Mouse (Mus musculus): ENCODE measurements around the gene Olfr1106. TPM values are rescaled to one million over a fixed set of nuclear protein-coding genes. Genes with fewer than 3 reads are reported as not detected.

The Olfr1106 gene
- polyA plus RNA-seq (2015; fragmentation: Nextera tagmentation; extraction: Ambion mirVana): not detected in 2 replicates

- H3K4me3 ChIP-seq: no peak within 1 kb of the TSS
- no peaks in the 10 kb centered on the region for H3K36me3 ChIP-seq
- H3K9ac ChIP-seq: no peak within 1 kb of the TSS
- no peaks in the 10 kb centered on the region for H3K4me1 ChIP-seq (replicated peaks)
- ATAC-seq (ENCODE audit: low read depth): no peak
- H3K27ac ChIP-seq (replicated peaks): no peak within 1 kb of the TSS
- WGBS: 81% methylated on average over 1 of the region's 1 CpGs
- no peak within 1 kb of the TSS for H3K4me2 ChIP-seq
- no peaks in the 10 kb centered on the region for H3K27me3 ChIP-seq
- H3K9me3 ChIP-seq: no peaks in the 10 kb centered on the region
Measured at GRCm38 (mm10) chr2:87052173-87052572, at the start of gene Olfr1106. Olfr1106 (minus strand) TSS chr2:87052273.

- WGBS: 71% methylated on average over 1 of the region's 1 CpGs
- H3K36me3 ChIP-seq: no peaks in the 10 kb centered on the region
- H3K4me2 ChIP-seq: no peak within 1 kb of the TSS
- no peaks in the 10 kb centered on the region for H3K9me3 ChIP-seq
- H3K4me3 ChIP-seq: no peak within 1 kb of the TSS
- H3K27me3 ChIP-seq: no peaks in the 10 kb centered on the region
- ATAC-seq (ENCODE audit: low read depth): no peak
- no peaks in the 10 kb centered on the region for H3K4me1 ChIP-seq (replicated peaks)
- H3K9ac ChIP-seq: no peak within 1 kb of the TSS
- H3K27ac ChIP-seq (replicated peaks): no peak within 1 kb of the TSS
Measured at GRCm38 (mm10) chr2:87095908-87096307, 43.8 kb upstream of the Olfr1106 start, which contains the start of gene Olfr1109. Olfr1109 (minus strand) TSS chr2:87096008.

DNA sequence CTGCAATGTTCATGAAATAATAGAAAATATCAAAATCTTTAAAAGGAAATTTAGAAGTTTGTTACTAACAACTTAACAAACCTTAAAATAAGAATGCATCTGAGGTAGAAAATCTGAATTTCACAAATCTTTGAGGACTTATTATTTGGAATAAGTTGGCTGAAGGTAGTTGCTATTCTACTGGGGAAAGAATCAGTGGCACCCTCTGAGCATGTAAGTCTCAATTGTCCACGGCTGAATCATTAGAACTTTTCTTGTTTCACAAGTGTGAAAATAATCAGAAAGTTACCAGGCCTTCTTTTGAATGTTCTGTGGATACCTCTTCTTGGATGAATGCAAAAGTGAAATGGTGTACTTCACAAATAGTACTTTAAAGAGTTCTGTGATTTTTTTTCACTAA lies 23.6 kb upstream of the Olfr1106 start, which contains the start of gene Olfr1107:
Gene Olfr1107, minus strand, starts transcription at position 101 of the 400 bp plus-strand sequence.
- Histone ChIP-seq H3K9me3 (no peaks in the 10 kb centered on the region), H3K4me2 (no peak within 1 kb of the TSS), H3K27ac (replicated peaks) (no peak within 1 kb of the TSS), H3K9ac (no peak within 1 kb of the TSS), H3K36me3 (no peaks in the 10 kb centered on the region), H3K27me3 (no peaks in the 10 kb centered on the region), H3K4me3 (no peak within 1 kb of the TSS), H3K4me1 (replicated peaks) (no peaks in the 10 kb centered on the region)
- WGBS: 87% methylated on average over 1 of the region's 1 CpGs
- no peak for ATAC-seq (ENCODE audit: low read depth)

GRCm38 (mm10) chr2:87036431-87036830 lies 15.6 kb downstream of the Olfr1106 start, which contains the start of gene Olfr1105:
Olfr1105 (minus strand) TSS chr2:87036531.
- no peak within 1 kb of the TSS for H3K4me3 ChIP-seq
- ATAC-seq (ENCODE audit: low read depth): no peak
- no peaks in the 10 kb centered on the region for H3K27me3 ChIP-seq
- H3K4me1 ChIP-seq (replicated peaks): no peaks in the 10 kb centered on the region
- H3K9ac ChIP-seq: no peak within 1 kb of the TSS
- H3K27ac ChIP-seq (replicated peaks): no peak within 1 kb of the TSS
- H3K9me3 ChIP-seq: no peaks in the 10 kb centered on the region
- H3K4me2 ChIP-seq: no peak within 1 kb of the TSS
- no peaks in the 10 kb centered on the region for H3K36me3 ChIP-seq

DNA sequence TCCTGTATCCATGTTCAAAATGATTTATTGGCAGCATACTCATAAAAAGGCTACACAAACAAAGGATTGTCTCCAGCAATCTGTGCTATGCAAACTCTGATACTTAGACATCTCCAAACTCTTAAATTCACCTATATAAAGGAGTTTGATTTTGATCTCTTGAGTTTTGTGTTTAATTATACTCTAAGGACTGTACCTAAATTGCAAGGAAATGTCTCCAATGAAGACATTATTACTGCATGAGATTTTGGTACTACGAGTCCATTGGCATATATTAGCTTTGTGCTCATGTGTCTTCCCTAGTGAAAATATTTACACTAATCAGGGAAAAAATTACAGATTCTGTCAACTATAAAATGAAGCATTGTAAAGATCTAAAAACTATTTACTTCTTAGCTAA lies 25.1 kb downstream of the Olfr1106 start, which contains the start of gene Olfr1104:
Gene Olfr1104, minus strand, starts transcription at position 101 of the 400 bp plus-strand sequence.
- Histone ChIP-seq H3K36me3 (no peaks in the 10 kb centered on the region), H3K9me3 (no peaks in the 10 kb centered on the region), H3K4me3 (no peak within 1 kb of the TSS), H3K27ac (replicated peaks) (no peak within 1 kb of the TSS), H3K27me3 (no peaks in the 10 kb centered on the region), H3K4me2 (no peak within 1 kb of the TSS), H3K4me1 (replicated peaks) (no peaks in the 10 kb centered on the region), H3K9ac (no peak within 1 kb of the TSS)
- WGBS: 89% methylated on average over 1 of the region's 1 CpGs
- ATAC-seq (ENCODE audit: low read depth): no peak

DNA sequence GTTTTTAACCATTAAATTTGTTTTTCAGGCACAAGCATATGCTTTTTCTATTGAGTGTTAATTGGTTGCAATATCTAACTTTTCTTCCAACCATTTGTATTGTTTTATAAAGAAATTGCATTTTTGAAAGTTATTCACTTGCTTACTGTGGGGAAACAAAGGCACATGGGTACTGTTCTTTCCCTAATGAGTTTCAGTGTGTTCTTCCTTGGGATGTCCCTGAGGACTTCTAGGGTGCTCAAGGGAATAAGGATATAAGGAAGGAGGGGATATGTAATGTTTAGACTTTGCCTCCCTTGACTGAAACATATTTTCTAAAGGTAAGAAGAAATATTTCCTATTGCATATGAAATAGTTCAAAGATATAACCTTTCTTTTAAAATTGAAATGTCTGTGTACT lies 54.0 kb downstream of the Olfr1106 start, which contains the start of gene Olfr1102:
Gene Olfr1102, plus strand, starts transcription at position 301 of the 400 bp plus-strand sequence.
- ATAC-seq (ENCODE audit: low read depth): no peak
- Histone ChIP-seq H3K4me2 (no peak within 1 kb of the TSS), H3K4me3 (no peak within 1 kb of the TSS), H3K4me1 (replicated peaks) (no peaks in the 10 kb centered on the region), H3K9me3 (no peaks in the 10 kb centered on the region), H3K27ac (replicated peaks) (no peak within 1 kb of the TSS), H3K9ac (no peak within 1 kb of the TSS), H3K27me3 (no peaks in the 10 kb centered on the region), H3K36me3 (no peaks in the 10 kb centered on the region)

Other genes with a start within 250 kb of the Olfr1106 start
- not detected in 2 replicates for gene Olfr141, start 242.3 kb downstream of the Olfr1106 start, polyA plus RNA-seq (2015; fragmentation: Nextera tagmentation; extraction: Ambion mirVana)
- gene Olfr1094, start 227.6 kb downstream of the Olfr1106 start, polyA plus RNA-seq (2015; fragmentation: Nextera tagmentation; extraction: Ambion mirVana): not detected in 2 replicates
- gene Olfr1095, start 200.6 kb downstream of the Olfr1106 start, polyA plus RNA-seq (2015; fragmentation: Nextera tagmentation; extraction: Ambion mirVana): not detected in 2 replicates
- gene Gm13723, start 177.5 kb downstream of the Olfr1106 start, polyA plus RNA-seq (2015; fragmentation: Nextera tagmentation; extraction: Ambion mirVana): not detected in 2 replicates
- not detected in 2 replicates for gene Olfr1097, start 160.1 kb downstream of the Olfr1106 start, polyA plus RNA-seq (2015; fragmentation: Nextera tagmentation; extraction: Ambion mirVana)
- gene Olfr1098, start 127.7 kb downstream of the Olfr1106 start, polyA plus RNA-seq (2015; fragmentation: Nextera tagmentation; extraction: Ambion mirVana): not detected in 2 replicates
- gene Olfr1099, start 91.6 kb downstream of the Olfr1106 start, polyA plus RNA-seq (2015; fragmentation: Nextera tagmentation; extraction: Ambion mirVana): not detected in 2 replicates
- gene Olfr1100, start 72.3 kb downstream of the Olfr1106 start, polyA plus RNA-seq (2015; fragmentation: Nextera tagmentation; extraction: Ambion mirVana): not detected in 2 replicates
- gene Olfr1101, start 61.1 kb downstream of the Olfr1106 start, polyA plus RNA-seq (2015; fragmentation: Nextera tagmentation; extraction: Ambion mirVana): not detected in 2 replicates
- not detected in 2 replicates for gene Olfr1102, start 53.9 kb downstream of the Olfr1106 start, polyA plus RNA-seq (2015; fragmentation: Nextera tagmentation; extraction: Ambion mirVana)
- not detected in 2 replicates for gene Olfr1104, start 25.2 kb downstream of the Olfr1106 start, polyA plus RNA-seq (2015; fragmentation: Nextera tagmentation; extraction: Ambion mirVana)
- gene Olfr1105, start 15.7 kb downstream of the Olfr1106 start, polyA plus RNA-seq (2015; fragmentation: Nextera tagmentation; extraction: Ambion mirVana): not detected in 2 replicates
- gene Olfr1107, start 23.5 kb upstream of the Olfr1106 start, polyA plus RNA-seq (2015; fragmentation: Nextera tagmentation; extraction: Ambion mirVana): not detected in 2 replicates
- gene Olfr1109, start 43.7 kb upstream of the Olfr1106 start, polyA plus RNA-seq (2015; fragmentation: Nextera tagmentation; extraction: Ambion mirVana): not detected in 2 replicates
- gene Olfr259, start 62.3 kb upstream of the Olfr1106 start, polyA plus RNA-seq (2015; fragmentation: Nextera tagmentation; extraction: Ambion mirVana): not detected in 2 replicates
- gene Olfr1110, start 88.0 kb upstream of the Olfr1106 start, polyA plus RNA-seq (2015; fragmentation: Nextera tagmentation; extraction: Ambion mirVana): not detected in 2 replicates
- not detected in 2 replicates for gene Olfr1111, start 100.4 kb upstream of the Olfr1106 start, polyA plus RNA-seq (2015; fragmentation: Nextera tagmentation; extraction: Ambion mirVana)
- gene Olfr1112, start 135.5 kb upstream of the Olfr1106 start, polyA plus RNA-seq (2015; fragmentation: Nextera tagmentation; extraction: Ambion mirVana): not detected in 2 replicates
- gene Olfr1113, start 156.7 kb upstream of the Olfr1106 start, polyA plus RNA-seq (2015; fragmentation: Nextera tagmentation; extraction: Ambion mirVana): not detected in 2 replicates
- gene Olfr1115, start 195.7 kb upstream of the Olfr1106 start, polyA plus RNA-seq (2015; fragmentation: Nextera tagmentation; extraction: Ambion mirVana): not detected in 2 replicates
- not detected in 2 replicates for gene Olfr1116, start 215.3 kb upstream of the Olfr1106 start, polyA plus RNA-seq (2015; fragmentation: Nextera tagmentation; extraction: Ambion mirVana)

Data from neural tube, embryonic 13.5 days (tissue).